Mouse (Mus musculus): ENCODE results near the gene Rab7.
A peak's percentile ranks its signal among the peaks of the same experiment; 100 is the strongest.
"Not testable (repeated sequence)": the region's sequence is repeated elsewhere in the genome, so short reads cannot be mapped to it uniquely, and the experiment has no call there.

Gene Rab7

GRCm38 (mm10) chr6:88053228-88054080, 8.4 kb upstream of the Rab7 start:
- no peak for DNase-seq (ENCODE audit: low spot score)

- peak; percentile 54 for DNase-seq (ENCODE audit: low spot score)
Observed at GRCm38 (mm10) chr6:88051206-88051605, 6.1 kb upstream of the Rab7 start.

GRCm38 (mm10) chr6:88049008-88049407, 3.9 kb upstream of the Rab7 start:
- no peak for DNase-seq (ENCODE audit: low spot score)

GRCm38 (mm10) chr6:88047853-88048252, 2.8 kb upstream of the Rab7 start:
- no peak for DNase-seq (ENCODE audit: low spot score)

- DNase-seq (ENCODE audit: low spot score) = no peak
Observed at GRCm38 (mm10) chr6:88045406-88045766, 316 bp upstream of the Rab7 start.

- DNase-seq (ENCODE audit: low spot score) = no peak
Observed at GRCm38 (mm10) chr6:88044234-88044576, 865 bp downstream of the Rab7 start.

GRCm38 (mm10) chr6:88042336-88042735, 2.7 kb downstream of the Rab7 start:
- no peak for DNase-seq (ENCODE audit: low spot score)

- DNase-seq (ENCODE audit: low spot score) = no peak
Observed at GRCm38 (mm10) chr6:88041221-88041620, 3.8 kb downstream of the Rab7 start.

GRCm38 (mm10) chr6:88039426-88039825, 5.6 kb downstream of the Rab7 start:
- DNase-seq (ENCODE audit: low spot score) = no peak

GRCm38 (mm10) chr6:88037471-88038045, 7.5 kb downstream of the Rab7 start:
- DNase-seq (ENCODE audit: low spot score) = no peak

GRCm38 (mm10) chr6:88033504-88033903, 11.6 kb downstream of the Rab7 start:
- no peak for DNase-seq (ENCODE audit: low spot score)

- DNase-seq (ENCODE audit: low spot score) = no peak
Observed at GRCm38 (mm10) chr6:88030432-88030831, 14.6 kb downstream of the Rab7 start.

GRCm38 (mm10) chr6:88027390-88027789, 17.7 kb downstream of the Rab7 start:
- DNase-seq (ENCODE audit: low spot score) = peak; percentile 47

- no peak for DNase-seq (ENCODE audit: low spot score)
Observed at GRCm38 (mm10) chr6:88023316-88023890, 21.7 kb downstream of the Rab7 start.

- DNase-seq (ENCODE audit: low spot score) = no peak
Observed at GRCm38 (mm10) chr6:88019154-88019553, 25.9 kb downstream of the Rab7 start.

- DNase-seq (ENCODE audit: low spot score) = no peak
Observed at GRCm38 (mm10) chr6:88017821-88018220, 27.2 kb downstream of the Rab7 start.

- no peak for DNase-seq (ENCODE audit: low spot score)
Observed at GRCm38 (mm10) chr6:88015797-88016196, 29.3 kb downstream of the Rab7 start.

- no peak for DNase-seq (ENCODE audit: low spot score)
Observed at GRCm38 (mm10) chr6:88013456-88013855, 31.6 kb downstream of the Rab7 start.

- peak; percentile 53 for DNase-seq (ENCODE audit: low spot score)
Observed at GRCm38 (mm10) chr6:88012601-88013000, 32.5 kb downstream of the Rab7 start.

GRCm38 (mm10) chr6:88011106-88011505, 34.0 kb downstream of the Rab7 start:
- DNase-seq (ENCODE audit: low spot score) = peak; percentile 45

- no peak for DNase-seq (ENCODE audit: low spot score)
Observed at GRCm38 (mm10) chr6:88009209-88009608, 35.9 kb downstream of the Rab7 start.

- DNase-seq (ENCODE audit: low spot score) = not testable (repeated sequence)
Observed at GRCm38 (mm10) chr6:88004773-88005172, 40.3 kb downstream of the Rab7 start.

GRCm38 (mm10) chr6:88003439-88003838, 41.6 kb downstream of the Rab7 start:
- DNase-seq (ENCODE audit: low spot score) = no peak
